Mouse (Mus musculus): ENCODE data around the gene Hs6st2. TPM values are rescaled to one million over a fixed set of nuclear protein-coding genes. Genes with fewer than 3 reads are reported as not detected.

The Hs6st2 gene
- total RNA-seq (2015; ENCODE audit: low replicate concordance) (not detected in 2 replicates), total RNA-seq (2017; ENCODE audit: low replicate concordance) (not detected in 2 replicates)

- ATAC-seq (replicated peaks; ENCODE audit: low FRiP score, poor library complexity, severe bottlenecking): no peak
Observed at GRCm38 (mm10) chrX:51681756-51682155, at the start of gene Hs6st2. TSS of gene Hs6st2 (minus strand) at chrX:51681856.

GRCm38 (mm10) chrX:51714086-51714745, 32.6 kb upstream of the Hs6st2 start:
- ATAC-seq (replicated peaks; ENCODE audit: low FRiP score, poor library complexity, severe bottlenecking): no peak

- no peak for ATAC-seq (replicated peaks; ENCODE audit: low FRiP score, poor library complexity, severe bottlenecking)
Observed at GRCm38 (mm10) chrX:51712996-51713395, 31.3 kb upstream of the Hs6st2 start.

GRCm38 (mm10) chrX:51702823-51703222, 21.2 kb upstream of the Hs6st2 start:
- no peak for ATAC-seq (replicated peaks; ENCODE audit: low FRiP score, poor library complexity, severe bottlenecking)

GRCm38 (mm10) chrX:51699079-51699478, 17.4 kb upstream of the Hs6st2 start:
- no peak for ATAC-seq (replicated peaks; ENCODE audit: low FRiP score, poor library complexity, severe bottlenecking)

- ATAC-seq (replicated peaks; ENCODE audit: low FRiP score, poor library complexity, severe bottlenecking): no peak
Observed at GRCm38 (mm10) chrX:51686048-51686949, 4.6 kb upstream of the Hs6st2 start.

GRCm38 (mm10) chrX:51684336-51685056, 2.8 kb upstream of the Hs6st2 start:
- ATAC-seq (replicated peaks; ENCODE audit: low FRiP score, poor library complexity, severe bottlenecking): no peak

GRCm38 (mm10) chrX:51681170-51681667, 437 bp downstream of the Hs6st2 start:
- no peak for ATAC-seq (replicated peaks; ENCODE audit: low FRiP score, poor library complexity, severe bottlenecking)

- ATAC-seq (replicated peaks; ENCODE audit: low FRiP score, poor library complexity, severe bottlenecking): no peak
Observed at GRCm38 (mm10) chrX:51680428-51681169, 1.1 kb downstream of the Hs6st2 start.

- no peak for ATAC-seq (replicated peaks; ENCODE audit: low FRiP score, poor library complexity, severe bottlenecking)
Observed at GRCm38 (mm10) chrX:51679601-51680427, 1.8 kb downstream of the Hs6st2 start.

- ATAC-seq (replicated peaks; ENCODE audit: low FRiP score, poor library complexity, severe bottlenecking): no peak
Observed at GRCm38 (mm10) chrX:51658236-51658635, 23.4 kb downstream of the Hs6st2 start.

GRCm38 (mm10) chrX:51642661-51643257, 38.9 kb downstream of the Hs6st2 start:
- ATAC-seq (replicated peaks; ENCODE audit: low FRiP score, poor library complexity, severe bottlenecking): no peak

GRCm38 (mm10) chrX:51635756-51636155, 45.9 kb downstream of the Hs6st2 start:
- no peak for ATAC-seq (replicated peaks; ENCODE audit: low FRiP score, poor library complexity, severe bottlenecking)

GRCm38 (mm10) chrX:51631376-51631775, 50.3 kb downstream of the Hs6st2 start:
- ATAC-seq (replicated peaks; ENCODE audit: low FRiP score, poor library complexity, severe bottlenecking): no peak

GRCm38 (mm10) chrX:51614384-51615004, 67.2 kb downstream of the Hs6st2 start:
- ATAC-seq (replicated peaks; ENCODE audit: low FRiP score, poor library complexity, severe bottlenecking): no peak

GRCm38 (mm10) chrX:51610743-51611142, 70.9 kb downstream of the Hs6st2 start:
- ATAC-seq (replicated peaks; ENCODE audit: low FRiP score, poor library complexity, severe bottlenecking): no peak

- no peak for ATAC-seq (replicated peaks; ENCODE audit: low FRiP score, poor library complexity, severe bottlenecking)
Observed at GRCm38 (mm10) chrX:51606231-51606863, 75.3 kb downstream of the Hs6st2 start.

All from erythroid progenitor cell, adult 5-6 weeks (primary cell).